Mouse (Mus musculus): ENCODE results near the gene Cul4b. TPM values are rescaled to one million over a fixed set of nuclear protein-coding genes. Genes with fewer than 3 reads are reported as not detected.

Cul4b gene
- polyA plus RNA-seq (2012; rRNA removed), result 6.4 and 6.5 TPM in 2 replicates

DNA sequence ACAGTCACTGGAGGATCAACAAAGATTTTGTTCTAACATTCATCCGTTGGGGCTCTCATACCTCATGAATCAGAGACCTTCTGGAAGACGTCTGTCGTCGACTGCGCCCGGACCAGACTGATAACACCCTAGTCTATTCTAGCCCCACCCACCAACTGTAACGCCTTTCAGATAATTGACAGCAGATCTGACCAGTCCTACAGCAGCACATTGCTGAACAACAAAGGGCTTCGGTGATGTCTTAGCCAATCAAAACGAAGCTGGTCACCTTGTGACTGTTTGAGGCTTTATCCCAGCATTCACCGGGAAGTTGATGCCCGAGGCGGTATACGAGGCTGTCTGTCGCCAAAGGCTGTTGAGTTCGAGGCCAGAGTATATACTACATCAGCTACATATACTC is at the start of gene Cul4b:
Gene Cul4b, minus strand, starts transcription at position 119 of the 400 bp plus-strand sequence.
- TF ChIP-seq POLR2A (IDR thresholded peaks at IDR 0.05; ENCODE audit: low read depth, low read length) (no peak), CTCF (conservative IDR thresholded peaks at IDR 0.05; ENCODE audit: insufficient read depth, insufficient read length, low read depth, low read length) (no peak)
- Histone ChIP-seq H3K4me3 (ENCODE audit: insufficient read depth, low read depth, low read length) (no peak within 1 kb of the TSS), H3K4me1 (ENCODE audit: control insufficient read depth, insufficient read depth, low read length) (no peaks in the 10 kb centered on the region), H3K27ac (ENCODE audit: insufficient read depth, low read depth, low read length) (no peak within 1 kb of the TSS), H3K27me3 (replicated peaks; ENCODE audit: control insufficient read depth, insufficient read depth, low read length) (no peaks in the 10 kb centered on the region), H3K36me3 (ENCODE audit: control insufficient read depth, insufficient read depth, low read length) (no peaks in the 10 kb centered on the region)
- 92% methylated on average over 15 of the region's 15 CpGs for WGBS
- DNase-seq, result no peak

DNA sequence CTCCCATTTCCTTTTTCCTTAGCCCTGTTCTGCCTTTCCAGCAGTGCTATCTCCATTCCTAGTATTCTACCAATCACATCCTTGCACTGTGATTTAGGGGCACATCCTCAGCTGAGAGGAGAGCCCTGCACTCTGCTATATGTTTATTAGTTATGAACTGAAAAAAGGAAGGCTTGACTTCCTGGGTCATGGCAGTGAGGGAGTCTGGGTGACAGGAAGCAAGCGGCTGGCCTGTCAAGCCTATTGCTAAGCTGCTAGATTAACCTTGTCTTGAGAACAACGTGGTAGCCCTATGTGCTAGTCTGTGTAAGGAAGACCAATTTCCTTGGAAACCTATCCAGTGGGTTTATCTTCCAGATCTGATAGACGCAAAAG is 25.0 kb upstream of the Cul4b start:
- 1% methylated on average over 3 of the region's 3 CpGs for WGBS
- Histone ChIP-seq H3K36me3 (ENCODE audit: control insufficient read depth, insufficient read depth, low read length) (no peaks in the 10 kb centered on the region), H3K27ac (ENCODE audit: insufficient read depth, low read depth, low read length) (peak overlapping the region; percentile 72), H3K27me3 (replicated peaks; ENCODE audit: control insufficient read depth, insufficient read depth, low read length) (no peaks in the 10 kb centered on the region), H3K4me3 (ENCODE audit: insufficient read depth, low read depth, low read length) (peak overlapping the region; percentile 67), H3K4me1 (ENCODE audit: control insufficient read depth, insufficient read depth, low read length) (no peaks in the 10 kb centered on the region)
- TF ChIP-seq POLR2A (IDR thresholded peaks at IDR 0.05; ENCODE audit: low read depth, low read length), result no peak
- TF ChIP-seq CTCF (conservative IDR thresholded peaks at IDR 0.05; ENCODE audit: insufficient read depth, insufficient read length, low read depth, low read length), result no peak
- peak; percentile 34 for DNase-seq

DNA sequence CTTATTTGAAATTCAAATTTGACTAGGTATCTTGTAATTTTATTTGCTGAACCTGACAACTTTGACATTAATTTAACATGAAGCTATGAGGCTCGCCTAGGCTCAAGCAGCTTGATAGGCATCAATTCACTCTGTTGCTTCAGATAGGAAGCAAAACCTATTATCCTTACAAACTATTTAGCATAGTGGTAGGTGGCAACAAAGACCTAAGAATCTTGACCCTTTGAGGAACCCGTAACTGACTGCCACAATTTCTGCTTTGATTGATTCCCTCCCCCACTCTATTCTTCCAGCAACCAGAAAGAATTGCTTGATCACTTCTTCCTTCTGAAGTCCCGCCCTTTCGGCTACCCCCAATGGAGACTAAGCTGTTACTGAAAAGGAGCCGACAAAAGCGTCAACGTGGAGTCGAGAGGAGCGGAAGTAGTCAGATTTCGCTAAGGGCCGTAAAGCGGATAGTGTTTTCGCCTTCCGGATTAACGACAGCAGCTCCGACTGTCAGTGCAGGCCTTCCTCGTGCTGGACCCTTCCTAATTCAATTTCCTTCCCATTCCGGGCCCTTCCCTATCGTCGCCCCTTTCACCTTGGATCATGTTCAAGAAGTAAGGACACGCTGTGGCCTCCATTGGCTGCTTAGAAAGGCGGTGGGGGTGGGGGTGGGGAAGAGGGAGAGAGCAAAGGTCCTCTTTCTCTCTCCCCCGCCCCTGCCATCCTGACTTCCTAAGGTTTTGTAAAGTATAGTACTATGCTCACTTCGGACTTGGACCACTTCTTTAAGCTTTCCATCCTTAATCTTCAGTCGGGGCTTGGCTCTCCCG is 24.4 kb upstream of the Cul4b start, which contains the start of gene Mcts1:
Gene Mcts1, plus strand, starts transcription at position 402 of the 818 bp plus-strand sequence.
- DNase-seq, result peak; percentile 88
- no peaks in the 10 kb centered on the region for H3K27me3 ChIP-seq (replicated peaks; ENCODE audit: control insufficient read depth, insufficient read depth, low read length)
- TF ChIP-seq POLR2A (IDR thresholded peaks at IDR 0.05; ENCODE audit: low read depth, low read length), result no peak
- no peak for TF ChIP-seq CTCF (conservative IDR thresholded peaks at IDR 0.05; ENCODE audit: insufficient read depth, insufficient read length, low read depth, low read length)

DNA sequence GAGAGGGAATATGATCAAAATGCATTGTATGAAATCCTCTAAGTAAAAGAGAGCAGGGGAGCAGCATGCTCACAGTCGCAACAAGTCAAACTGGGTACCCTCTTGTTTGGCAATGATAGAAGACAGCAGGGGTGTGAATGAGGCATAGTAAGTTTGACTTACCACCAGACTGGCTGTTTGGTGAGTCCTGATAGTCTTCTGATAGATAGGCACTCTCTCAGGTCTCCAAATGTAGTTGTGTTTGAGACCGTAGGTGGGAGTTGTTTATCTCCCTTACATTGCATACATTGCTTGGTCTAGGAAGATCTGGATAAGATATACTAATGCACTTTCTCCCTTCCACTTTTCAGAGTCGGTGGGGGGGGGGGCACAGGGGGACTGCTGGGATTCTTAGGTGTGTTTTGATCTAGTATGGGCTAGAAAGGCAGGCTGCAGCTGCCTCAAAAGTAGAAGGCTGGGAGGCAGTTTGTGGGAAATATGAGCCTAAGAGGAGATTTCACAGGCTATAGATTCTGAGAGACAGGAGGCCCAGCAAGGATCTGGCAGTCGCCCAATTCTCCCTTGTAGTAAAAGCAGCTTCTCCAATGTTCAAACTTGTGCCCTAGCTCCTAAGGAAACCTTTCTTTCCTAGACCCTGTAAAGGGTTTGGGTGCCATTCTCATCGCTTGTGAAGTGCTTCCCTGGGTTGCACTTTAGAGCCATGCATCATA is 17.3 kb upstream of the Cul4b start:
- Histone ChIP-seq H3K27ac (ENCODE audit: insufficient read depth, low read depth, low read length) (no peak overlapping the region), H3K4me3 (ENCODE audit: insufficient read depth, low read depth, low read length) (no peak overlapping the region), H3K4me1 (ENCODE audit: control insufficient read depth, insufficient read depth, low read length) (peaks cover 5% of the 10 kb centered on the region; the same call in 1 of the 2 replicates), H3K36me3 (ENCODE audit: control insufficient read depth, insufficient read depth, low read length) (no peaks in the 10 kb centered on the region), H3K27me3 (replicated peaks; ENCODE audit: control insufficient read depth, insufficient read depth, low read length) (no peaks in the 10 kb centered on the region)
- DNase-seq, result no peak
- 48% methylated on average over 5 of the region's 5 CpGs for WGBS
- TF ChIP-seq CTCF (conservative IDR thresholded peaks at IDR 0.05; ENCODE audit: insufficient read depth, insufficient read length, low read depth, low read length), result no peak
- TF ChIP-seq POLR2A (IDR thresholded peaks at IDR 0.05; ENCODE audit: low read depth, low read length), result no peak

More for the DNA sequence above, 24.4 kb upstream of the Cul4b start, which contains the start of gene Mcts1:
- no peaks in the 10 kb centered on the region for H3K4me1 ChIP-seq (ENCODE audit: control insufficient read depth, insufficient read depth, low read length)
- H3K36me3 ChIP-seq (ENCODE audit: control insufficient read depth, insufficient read depth, low read length), result no peaks in the 10 kb centered on the region
- peak within 1 kb of the TSS; percentile 74 for H3K27ac ChIP-seq (ENCODE audit: insufficient read depth, low read depth, low read length)
- peak within 1 kb of the TSS; percentile 67 for H3K4me3 ChIP-seq (ENCODE audit: insufficient read depth, low read depth, low read length)
- under 1% methylated on average over 26 of the region's 26 CpGs for WGBS

DNA sequence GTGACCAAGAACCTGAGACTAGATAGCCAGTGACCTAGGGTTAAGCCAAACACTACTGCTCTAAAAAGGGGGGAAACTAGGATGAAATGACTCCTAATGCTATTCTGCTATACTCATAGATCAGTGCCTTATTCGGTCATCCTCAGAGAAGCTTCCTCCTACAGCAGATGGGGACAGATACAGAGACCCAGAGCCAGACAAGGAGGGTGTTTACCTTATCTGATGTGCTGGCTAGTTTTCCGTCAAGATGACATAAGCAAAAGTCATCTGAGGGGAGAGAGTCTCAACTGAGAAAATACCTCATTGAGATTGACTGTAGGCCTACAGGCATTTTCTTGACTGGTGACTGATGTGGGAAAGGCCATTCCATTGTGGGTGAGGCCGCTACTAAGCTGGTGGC is 15.8 kb upstream of the Cul4b start:
- no peak overlapping the region for H3K27ac ChIP-seq (ENCODE audit: insufficient read depth, low read depth, low read length)
- 93% methylated on average over 3 of the region's 3 CpGs for WGBS

DNA sequence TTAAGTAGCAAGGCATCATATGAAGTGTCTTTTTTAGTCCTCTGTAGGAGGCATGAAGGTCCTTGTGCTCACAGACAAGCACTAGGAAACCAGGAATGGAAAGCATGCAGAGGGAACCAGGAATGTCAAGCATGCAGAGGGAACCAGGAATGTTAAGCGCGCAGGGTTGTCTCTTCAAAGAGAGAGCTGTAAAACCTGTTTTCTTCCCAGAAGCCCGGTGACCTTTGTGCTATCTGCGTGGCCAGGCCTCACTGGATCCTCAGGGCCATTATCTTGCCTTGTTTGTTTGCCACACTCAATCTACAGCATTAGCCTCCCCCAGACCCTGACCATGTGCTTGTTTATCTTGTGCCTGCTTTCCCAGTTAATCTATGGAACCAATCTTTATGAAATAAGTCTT is 13.8 kb upstream of the Cul4b start:
- Histone ChIP-seq H3K27me3 (replicated peaks; ENCODE audit: control insufficient read depth, insufficient read depth, low read length) (no peaks in the 10 kb centered on the region), H3K27ac (ENCODE audit: insufficient read depth, low read depth, low read length) (peak overlapping the region; percentile 50), H3K4me1 (ENCODE audit: control insufficient read depth, insufficient read depth, low read length) (peaks cover 5% of the 10 kb centered on the region; the same call in 1 of the 2 replicates), H3K36me3 (ENCODE audit: control insufficient read depth, insufficient read depth, low read length) (no peaks in the 10 kb centered on the region), H3K4me3 (ENCODE audit: insufficient read depth, low read depth, low read length) (no peak overlapping the region)
- 11% methylated on average over 2 of the region's 4 CpGs for WGBS
- TF ChIP-seq POLR2A (IDR thresholded peaks at IDR 0.05; ENCODE audit: low read depth, low read length) (no peak), CTCF (conservative IDR thresholded peaks at IDR 0.05; ENCODE audit: insufficient read depth, insufficient read length, low read depth, low read length) (no peak)
- peak; percentile 67 for DNase-seq

More for the DNA sequence above, 15.8 kb upstream of the Cul4b start:
- H3K27me3 ChIP-seq (replicated peaks; ENCODE audit: control insufficient read depth, insufficient read depth, low read length), result no peaks in the 10 kb centered on the region
- TF ChIP-seq CTCF (conservative IDR thresholded peaks at IDR 0.05; ENCODE audit: insufficient read depth, insufficient read length, low read depth, low read length) (no peak), POLR2A (IDR thresholded peaks at IDR 0.05; ENCODE audit: low read depth, low read length) (no peak)
- DNase-seq, result no peak
- no peaks in the 10 kb centered on the region for H3K36me3 ChIP-seq (ENCODE audit: control insufficient read depth, insufficient read depth, low read length)
- peaks cover 5% of the 10 kb centered on the region; the same call in 1 of the 2 replicates for H3K4me1 ChIP-seq (ENCODE audit: control insufficient read depth, insufficient read depth, low read length)
- H3K4me3 ChIP-seq (ENCODE audit: insufficient read depth, low read depth, low read length), result no peak overlapping the region

DNA sequence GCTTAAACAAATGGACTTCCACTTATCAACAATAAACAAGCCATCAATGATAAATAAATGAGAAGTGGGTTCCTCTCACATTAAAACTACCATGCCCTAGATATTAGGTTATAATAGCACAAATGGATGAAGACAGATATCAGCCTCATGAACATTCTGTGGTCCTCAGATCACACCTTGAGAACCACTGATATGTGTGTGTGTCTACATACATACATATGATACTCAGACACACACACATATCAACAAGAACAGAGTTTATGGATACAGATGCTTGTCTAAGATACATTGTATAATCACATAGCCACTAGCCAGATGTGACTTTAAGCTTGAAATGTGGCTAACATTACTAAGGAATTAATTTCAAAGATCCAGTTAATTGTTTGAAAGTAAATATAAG is 7.3 kb upstream of the Cul4b start:
- Histone ChIP-seq H3K27me3 (replicated peaks; ENCODE audit: control insufficient read depth, insufficient read depth, low read length) (no peaks in the 10 kb centered on the region), H3K4me3 (ENCODE audit: insufficient read depth, low read depth, low read length) (no peak overlapping the region), H3K36me3 (ENCODE audit: control insufficient read depth, insufficient read depth, low read length) (no peaks in the 10 kb centered on the region), H3K4me1 (ENCODE audit: control insufficient read depth, insufficient read depth, low read length) (no peaks in the 10 kb centered on the region), H3K27ac (ENCODE audit: insufficient read depth, low read depth, low read length) (no peak overlapping the region)
- TF ChIP-seq CTCF (conservative IDR thresholded peaks at IDR 0.05; ENCODE audit: insufficient read depth, insufficient read length, low read depth, low read length), result no peak
- no peak for TF ChIP-seq POLR2A (IDR thresholded peaks at IDR 0.05; ENCODE audit: low read depth, low read length)
- no peak for DNase-seq

Measured in kidney, adult 2 months (tissue).